Mouse (Mus musculus): Measurements from ENCODE around the gene Lpcat3. TPM values are rescaled to one million over a fixed set of nuclear protein-coding genes. Genes with fewer than 3 reads are reported as not detected.
A peak's percentile ranks its signal among the peaks of the same experiment; 100 is the strongest.

The Lpcat3 gene
- polyA plus RNA-seq, 1 experiment from 2014 or later: 45.0 TPM

DNA sequence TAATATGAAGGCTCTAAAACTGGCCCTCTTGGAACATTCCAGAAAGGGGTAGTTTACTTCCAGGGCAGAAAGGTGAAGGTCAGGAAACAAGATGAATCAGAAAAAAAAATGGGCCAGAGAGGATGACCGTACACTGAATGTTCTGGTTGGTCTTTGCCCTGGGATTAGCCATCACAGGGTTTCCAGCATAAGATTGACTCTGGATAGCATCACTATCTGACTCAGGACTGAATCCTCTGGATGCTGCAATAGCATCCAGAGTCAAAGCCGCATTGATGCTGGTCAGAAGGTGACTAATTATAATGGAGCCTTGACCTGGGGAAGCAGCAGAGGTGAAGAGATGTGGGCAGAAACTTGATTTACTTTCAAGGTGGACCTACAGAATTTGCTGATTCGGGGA lies 26.2 kb downstream of the Lpcat3 start:
- Histone ChIP-seq H3K27me3 (ENCODE audit: control insufficient read depth, insufficient read depth, low read length) (no peaks in the 10 kb centered on the region), H3K27ac (replicated peaks in 1 of 2; ENCODE audit: control insufficient read depth in 1 of 2, insufficient read depth in 1 of 2, low read depth in 2 of 2, low read length in 2 of 2) (no peak overlapping the region), H3K4me3 (ENCODE audit: control insufficient read depth in 1 of 2, insufficient read depth in 1 of 2, low read depth in 1 of 2, low read length in 2 of 2) (no peak overlapping the region), H3K36me3 (ENCODE audit: control insufficient read depth, insufficient read depth, low read length) (no peaks in the 10 kb centered on the region), H3K4me1 (ENCODE audit: control insufficient read depth in 2 of 2, insufficient read depth in 2 of 2, low read length in 2 of 2) (peaks cover 4 to 18% of the 10 kb centered on the region in 2 experiments), H3K9me3 (ENCODE audit: control insufficient read depth, low read length) (no peaks in the 10 kb centered on the region), H3K9ac (ENCODE audit: low read length) (no peak overlapping the region), H3K4me2 (ENCODE audit: low read length) (no peak overlapping the region)
- 90% methylated on average over 3 of the region's 3 CpGs for WGBS
- no peak for ATAC-seq (ENCODE audit: insufficient number of reproducible peaks, insufficient read depth, low FRiP score, low read depth)

DNA sequence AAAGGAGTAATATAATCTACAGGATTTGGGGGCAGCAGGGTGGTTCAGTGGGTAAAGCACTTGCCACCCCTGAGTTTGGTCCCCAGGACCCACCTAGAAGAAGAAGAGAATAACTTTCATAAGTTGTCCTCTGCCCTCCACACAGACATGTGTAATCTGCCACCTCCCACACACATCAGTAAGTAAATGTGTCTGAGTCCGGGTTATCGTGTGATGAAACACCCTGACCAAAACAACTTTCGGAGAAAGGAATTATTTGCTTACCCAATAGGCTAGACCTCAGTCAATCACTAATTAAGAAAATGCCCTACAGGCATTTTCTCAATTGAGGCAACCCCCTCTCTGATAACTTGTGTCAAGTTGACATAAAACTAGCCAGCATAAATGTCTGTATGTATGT lies 27.7 kb downstream of the Lpcat3 start:
- Histone ChIP-seq H3K36me3 (ENCODE audit: control insufficient read depth, insufficient read depth, low read length) (no peaks in the 10 kb centered on the region), H3K9ac (ENCODE audit: low read length) (no peak overlapping the region), H3K27ac (replicated peaks in 1 of 2; ENCODE audit: control insufficient read depth in 1 of 2, insufficient read depth in 1 of 2, low read depth in 2 of 2, low read length in 2 of 2) (no peak overlapping the region), H3K9me3 (ENCODE audit: control insufficient read depth, low read length) (no peaks in the 10 kb centered on the region), H3K27me3 (ENCODE audit: control insufficient read depth, insufficient read depth, low read length) (no peaks in the 10 kb centered on the region), H3K4me1 (ENCODE audit: control insufficient read depth in 2 of 2, insufficient read depth in 2 of 2, low read length in 2 of 2) (peaks cover 12 to 27% of the 10 kb centered on the region in 2 experiments), H3K4me3 (ENCODE audit: control insufficient read depth in 1 of 2, insufficient read depth in 1 of 2, low read depth in 1 of 2, low read length in 2 of 2) (no peak overlapping the region), H3K4me2 (ENCODE audit: low read length) (no peak overlapping the region)
- no peak for ATAC-seq (ENCODE audit: insufficient number of reproducible peaks, insufficient read depth, low FRiP score, low read depth)
- WGBS: 88% methylated on average over 3 of the region's 3 CpGs

DNA sequence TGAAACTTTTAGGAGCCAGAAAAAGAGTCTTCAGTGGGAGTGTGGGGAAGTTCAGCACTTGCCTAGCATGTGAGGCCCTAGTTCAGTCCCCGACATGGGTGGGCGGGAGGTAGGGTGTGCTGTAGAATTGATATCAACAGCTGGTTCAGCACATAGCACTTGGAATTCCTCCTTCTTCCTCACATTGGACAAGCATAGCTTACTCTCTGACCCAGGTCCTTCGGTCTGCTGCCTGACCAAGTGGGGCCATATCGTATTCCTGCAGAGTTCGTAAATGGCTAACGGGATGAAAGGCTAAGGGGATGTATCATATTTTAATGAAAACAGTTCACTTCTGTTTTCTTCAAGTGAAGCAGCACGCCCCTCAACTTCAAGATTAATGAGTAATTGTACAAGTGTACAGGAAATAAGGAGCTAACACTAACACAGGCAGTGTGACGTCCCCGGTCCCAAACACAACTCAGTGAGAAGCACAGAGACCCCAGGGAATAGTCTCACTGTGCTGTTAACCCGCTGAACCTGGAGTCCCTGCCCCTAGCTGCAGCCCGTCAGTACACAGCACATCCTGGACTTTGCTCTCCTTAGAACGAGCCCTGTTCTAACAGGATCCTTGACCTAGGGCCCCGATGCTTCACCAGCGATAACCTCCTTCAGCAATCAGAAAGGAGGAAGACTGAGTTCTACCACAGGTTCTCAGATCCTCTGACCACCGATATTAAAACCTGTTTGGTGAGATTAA lies 30.6 kb downstream of the Lpcat3 start:
- H3K27ac ChIP-seq (replicated peaks in 1 of 2; ENCODE audit: control insufficient read depth in 1 of 2, insufficient read depth in 1 of 2, low read depth in 2 of 2, low read length in 2 of 2): peak overlapping the region in 1 of 2 experiments; percentile 47; a peak in 2 of 4 replicates
- no peaks in the 10 kb centered on the region for H3K9me3 ChIP-seq (ENCODE audit: control insufficient read depth, low read length)
- peaks cover 6% of the 10 kb centered on the region; the same call in 1 of the 2 replicates for H3K36me3 ChIP-seq (ENCODE audit: control insufficient read depth, insufficient read depth, low read length)
- no peak overlapping the region for H3K9ac ChIP-seq (ENCODE audit: low read length)
- no peaks in the 10 kb centered on the region for H3K27me3 ChIP-seq (ENCODE audit: control insufficient read depth, insufficient read depth, low read length)
- H3K4me1 ChIP-seq (ENCODE audit: control insufficient read depth in 2 of 2, insufficient read depth in 2 of 2, low read length in 2 of 2): peaks cover 12 to 20% of the 10 kb centered on the region in 2 experiments
- WGBS: 70% methylated on average over 15 of the region's 15 CpGs
- no peak overlapping the region for H3K4me2 ChIP-seq (ENCODE audit: low read length)
- no peak overlapping the region for H3K4me3 ChIP-seq (ENCODE audit: control insufficient read depth in 1 of 2, insufficient read depth in 1 of 2, low read depth in 1 of 2, low read length in 2 of 2)
- ATAC-seq (ENCODE audit: insufficient number of reproducible peaks, insufficient read depth, low FRiP score, low read depth): no peak

DNA sequence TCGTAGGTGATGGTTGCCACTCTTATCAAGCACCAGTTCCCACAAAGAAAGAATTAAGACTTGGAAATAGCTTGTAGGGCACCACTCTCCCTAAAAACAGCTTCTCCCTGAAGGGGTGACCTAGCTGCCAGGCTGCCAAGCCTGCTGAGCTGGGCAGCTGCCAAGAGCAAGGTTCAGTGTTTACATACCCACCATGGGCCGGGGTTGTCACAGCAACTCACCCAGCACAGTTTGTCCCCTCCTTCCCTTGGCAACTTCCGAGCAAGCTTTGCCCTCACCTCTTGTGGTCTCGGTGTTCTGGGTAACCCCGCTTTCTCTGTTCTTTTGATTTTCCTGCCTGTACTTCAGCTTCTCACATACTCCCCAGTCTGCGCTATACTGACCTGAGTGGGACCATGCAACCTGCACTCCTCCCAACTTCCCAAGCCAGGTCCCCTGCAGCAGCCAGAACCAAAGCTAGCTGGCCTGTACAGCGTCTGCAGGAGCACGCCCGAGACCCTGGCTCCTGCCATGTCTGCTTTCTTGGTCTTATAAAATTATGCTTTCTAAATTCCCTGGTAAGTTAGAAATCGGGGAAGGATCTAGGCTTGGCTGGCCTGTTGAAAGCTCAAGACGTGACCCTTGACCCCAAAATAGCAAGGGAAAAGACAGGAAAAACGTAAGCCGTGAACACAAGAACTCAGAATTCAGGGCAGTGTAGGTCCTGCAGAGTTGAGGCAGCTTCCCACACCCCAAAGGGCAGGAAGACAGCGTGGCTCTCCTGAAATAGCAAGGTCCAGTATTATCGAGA lies 31.5 kb downstream of the Lpcat3 start:
- no peaks in the 10 kb centered on the region for H3K9me3 ChIP-seq (ENCODE audit: control insufficient read depth, low read length)
- 72% methylated on average over 15 of the region's 15 CpGs for WGBS
- peak overlapping the region; percentile 35 to 47; a peak in 2 of 4 replicates for H3K27ac ChIP-seq (replicated peaks in 1 of 2; ENCODE audit: control insufficient read depth in 1 of 2, insufficient read depth in 1 of 2, low read depth in 2 of 2, low read length in 2 of 2)
- peaks cover 14% of the 10 kb centered on the region for H3K36me3 ChIP-seq (ENCODE audit: control insufficient read depth, insufficient read depth, low read length)
- no peak overlapping the region for H3K4me3 ChIP-seq (ENCODE audit: control insufficient read depth in 1 of 2, insufficient read depth in 1 of 2, low read depth in 1 of 2, low read length in 2 of 2)
- peaks cover 12 to 20% of the 10 kb centered on the region in 2 experiments for H3K4me1 ChIP-seq (ENCODE audit: control insufficient read depth in 2 of 2, insufficient read depth in 2 of 2, low read length in 2 of 2)
- H3K4me2 ChIP-seq (ENCODE audit: low read length): no peak overlapping the region
- H3K27me3 ChIP-seq (ENCODE audit: control insufficient read depth, insufficient read depth, low read length): no peaks in the 10 kb centered on the region
- peak; percentile 19; the same call in 1 of the 2 replicates for ATAC-seq (ENCODE audit: insufficient number of reproducible peaks, insufficient read depth, low FRiP score, low read depth)
- no peak overlapping the region for H3K9ac ChIP-seq (ENCODE audit: low read length)

DNA sequence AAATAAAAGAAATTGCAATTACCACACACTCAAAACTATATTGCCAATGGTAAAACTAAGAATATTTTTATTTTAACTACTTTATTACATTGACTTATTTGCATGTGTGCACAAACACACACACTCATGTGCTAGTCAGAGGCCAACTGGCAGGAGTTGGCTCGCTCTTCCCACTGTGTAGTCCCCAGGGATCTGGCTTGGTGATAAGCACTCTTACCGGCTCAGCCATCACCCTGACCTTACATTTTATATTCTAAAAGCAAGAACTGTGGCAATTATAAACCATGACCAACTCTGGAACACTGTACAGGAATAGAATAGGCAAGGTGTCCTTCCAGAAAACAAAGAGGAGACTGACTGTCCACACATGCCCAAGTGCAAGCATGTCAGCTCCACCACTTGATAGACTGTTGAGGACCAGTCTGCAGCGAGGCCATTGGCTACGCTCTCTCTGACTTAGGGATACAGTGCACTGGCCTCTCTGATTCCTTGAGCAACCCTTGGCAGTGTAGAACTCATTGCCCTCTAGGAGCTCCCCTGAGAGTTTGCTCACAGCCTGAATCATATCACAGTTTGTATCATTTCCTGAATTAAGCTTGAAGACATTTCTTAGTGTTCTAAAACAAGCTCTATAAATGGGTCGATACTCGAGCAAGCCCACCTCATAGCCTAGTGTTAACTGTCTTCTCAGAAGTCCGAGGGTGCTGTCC lies 33.8 kb downstream of the Lpcat3 start:
- Histone ChIP-seq H3K9ac (ENCODE audit: low read length) (no peak overlapping the region), H3K36me3 (ENCODE audit: control insufficient read depth, insufficient read depth, low read length) (peaks cover 30% of the 10 kb centered on the region), H3K4me1 (ENCODE audit: control insufficient read depth in 2 of 2, insufficient read depth in 2 of 2, low read length in 2 of 2) (peaks cover 14 to 20% of the 10 kb centered on the region in 2 experiments), H3K9me3 (ENCODE audit: control insufficient read depth, low read length) (no peaks in the 10 kb centered on the region), H3K4me2 (ENCODE audit: low read length) (no peak overlapping the region), H3K4me3 (ENCODE audit: control insufficient read depth in 1 of 2, insufficient read depth in 1 of 2, low read depth in 1 of 2, low read length in 2 of 2) (no peak overlapping the region), H3K27ac (replicated peaks in 1 of 2; ENCODE audit: control insufficient read depth in 1 of 2, insufficient read depth in 1 of 2, low read depth in 2 of 2, low read length in 2 of 2) (no peak overlapping the region), H3K27me3 (ENCODE audit: control insufficient read depth, insufficient read depth, low read length) (no peaks in the 10 kb centered on the region)
- no peak for ATAC-seq (ENCODE audit: insufficient number of reproducible peaks, insufficient read depth, low FRiP score, low read depth)
- 83% methylated on average over 7 of the region's 7 CpGs for WGBS

DNA sequence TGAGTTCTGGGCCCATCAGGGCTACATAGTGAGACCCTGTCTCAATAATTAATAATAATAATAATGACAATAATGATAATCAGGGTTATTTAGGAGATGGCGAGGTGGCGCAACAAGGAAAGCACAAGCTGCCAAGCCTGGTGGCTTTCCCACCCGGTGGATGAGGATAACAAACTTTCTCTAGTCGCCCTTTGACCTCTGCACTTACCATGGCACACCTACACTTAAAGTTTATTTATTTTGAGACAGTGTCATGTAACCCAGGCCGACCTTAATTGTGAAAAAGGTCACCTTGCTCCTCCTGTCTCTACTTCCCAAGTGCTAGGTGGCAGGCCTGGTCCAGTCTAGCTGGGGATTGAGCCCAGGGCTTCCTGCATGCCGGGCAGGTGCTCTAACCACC lies 35.9 kb downstream of the Lpcat3 start:
- no peak for ATAC-seq (ENCODE audit: insufficient number of reproducible peaks, insufficient read depth, low FRiP score, low read depth)
- WGBS: 79% methylated on average over 6 of the region's 6 CpGs
- no peaks in the 10 kb centered on the region for H3K27me3 ChIP-seq (ENCODE audit: control insufficient read depth, insufficient read depth, low read length)

DNA sequence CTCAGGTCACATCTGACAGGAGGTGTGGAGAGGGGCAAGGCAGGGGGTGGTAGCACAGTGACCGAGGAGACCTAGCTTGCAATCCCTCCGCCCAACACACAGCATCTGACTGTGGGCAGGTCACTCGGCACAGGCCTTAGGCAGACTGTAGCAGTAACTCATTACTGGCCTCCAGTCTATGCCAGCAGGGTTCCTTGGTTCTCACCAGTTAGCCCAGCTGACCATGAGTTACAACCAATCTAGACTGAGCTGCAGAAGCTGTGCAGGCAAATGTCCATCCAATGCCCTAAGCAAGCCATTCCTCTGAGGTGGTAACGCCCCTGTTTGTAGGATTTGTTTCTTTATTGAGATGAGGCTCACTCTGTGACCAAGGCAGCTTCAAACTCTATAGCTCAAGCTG lies 36.5 kb downstream of the Lpcat3 start:
- no peak for ATAC-seq (ENCODE audit: insufficient number of reproducible peaks, insufficient read depth, low FRiP score, low read depth)
- H3K4me1 ChIP-seq (ENCODE audit: control insufficient read depth in 2 of 2, insufficient read depth in 2 of 2, low read length in 2 of 2): peaks cover 5 to 6% of the 10 kb centered on the region in 2 experiments
- no peak overlapping the region for H3K9ac ChIP-seq (ENCODE audit: low read length)
- no peak overlapping the region for H3K4me2 ChIP-seq (ENCODE audit: low read length)
- H3K9me3 ChIP-seq (ENCODE audit: control insufficient read depth, low read length): no peaks in the 10 kb centered on the region
- 83% methylated on average over 4 of the region's 4 CpGs for WGBS
- H3K27ac ChIP-seq (replicated peaks in 1 of 2; ENCODE audit: control insufficient read depth in 1 of 2, insufficient read depth in 1 of 2, low read depth in 2 of 2, low read length in 2 of 2): no peak overlapping the region
- peaks cover 58% of the 10 kb centered on the region for H3K36me3 ChIP-seq (ENCODE audit: control insufficient read depth, insufficient read depth, low read length)
- no peak overlapping the region for H3K4me3 ChIP-seq (ENCODE audit: control insufficient read depth in 1 of 2, insufficient read depth in 1 of 2, low read depth in 1 of 2, low read length in 2 of 2)
- H3K27me3 ChIP-seq (ENCODE audit: control insufficient read depth, insufficient read depth, low read length): no peaks in the 10 kb centered on the region

More for the DNA sequence above, 35.9 kb downstream of the Lpcat3 start:
- no peak overlapping the region for H3K4me2 ChIP-seq (ENCODE audit: low read length)
- H3K36me3 ChIP-seq (ENCODE audit: control insufficient read depth, insufficient read depth, low read length): peaks cover 51% of the 10 kb centered on the region
- no peak overlapping the region for H3K4me3 ChIP-seq (ENCODE audit: control insufficient read depth in 1 of 2, insufficient read depth in 1 of 2, low read depth in 1 of 2, low read length in 2 of 2)
- H3K9me3 ChIP-seq (ENCODE audit: control insufficient read depth, low read length): no peaks in the 10 kb centered on the region
- H3K27ac ChIP-seq (replicated peaks in 1 of 2; ENCODE audit: control insufficient read depth in 1 of 2, insufficient read depth in 1 of 2, low read depth in 2 of 2, low read length in 2 of 2): no peak overlapping the region
- H3K4me1 ChIP-seq (ENCODE audit: control insufficient read depth in 2 of 2, insufficient read depth in 2 of 2, low read length in 2 of 2): peaks cover 12% of the 10 kb centered on the region in 2 experiments
- H3K9ac ChIP-seq (ENCODE audit: low read length): no peak overlapping the region
